Mouse (Mus musculus): ENCODE measurements at regions not wholly inside any gene's neighbourhood (a gene's known extent, or its start where the extent isn't known, plus 50 kb on each side); places are given as distances from the start of the nearest gene placed in this dataset.
"Not testable (repeated sequence)": the region's sequence is repeated elsewhere in the genome, so short reads cannot be mapped to it uniquely, and the experiment has no call there.

DNA sequence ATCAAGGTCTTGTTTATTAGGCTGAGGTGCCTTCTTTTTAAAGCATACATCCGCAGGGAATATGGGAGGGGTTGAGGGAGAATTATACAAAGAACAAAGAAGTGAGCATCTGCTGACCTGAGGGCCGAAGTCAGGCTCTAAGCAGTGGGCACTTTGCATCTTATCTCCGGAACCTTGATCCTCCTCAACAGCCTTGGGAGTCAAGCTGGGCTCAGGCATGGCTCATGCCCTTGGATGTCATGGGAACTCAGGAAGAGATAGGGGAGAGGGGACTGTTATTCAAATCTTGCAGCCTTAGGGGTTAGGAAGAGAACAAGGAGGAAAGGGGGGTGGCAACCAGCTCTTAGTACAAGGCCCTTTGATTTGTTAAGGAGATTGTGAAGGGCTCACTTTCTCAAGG lies 248.5 kb downstream of the Gm19965 start:
- not testable (repeated sequence) for DNase-seq

DNA sequence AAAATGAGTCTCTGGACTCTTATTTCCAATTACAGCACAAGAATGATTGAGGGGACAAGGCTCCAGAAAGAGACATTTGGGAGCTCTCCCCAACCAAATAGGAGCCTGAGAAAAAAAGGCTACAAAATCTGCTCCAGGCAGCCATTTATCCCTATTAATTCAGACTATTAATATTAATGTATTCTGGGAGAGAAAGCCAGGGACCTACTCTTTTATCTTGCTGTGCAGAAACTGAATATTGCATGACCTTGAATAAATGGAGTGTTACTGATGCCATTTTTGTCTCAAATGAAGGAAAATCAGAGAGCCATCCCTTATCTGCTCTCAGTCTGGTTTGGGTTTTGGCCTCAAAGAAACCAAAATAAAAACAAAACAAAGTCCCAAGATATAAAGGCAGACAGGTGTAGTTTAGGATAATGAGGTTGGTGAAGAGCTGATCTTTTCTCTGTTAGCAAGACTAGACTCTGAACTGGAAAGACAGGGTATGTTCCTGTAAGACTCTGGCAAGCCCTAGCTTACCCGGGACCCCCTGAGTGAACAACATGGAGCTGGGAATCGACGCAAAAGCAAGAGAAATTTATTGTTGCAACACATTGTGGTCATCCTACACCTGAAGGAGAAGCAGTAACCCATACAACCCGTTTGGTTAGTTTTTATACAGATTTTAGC lies 264.5 kb downstream of the Gm19965 start:
- DNase-seq: no peak

DNA sequence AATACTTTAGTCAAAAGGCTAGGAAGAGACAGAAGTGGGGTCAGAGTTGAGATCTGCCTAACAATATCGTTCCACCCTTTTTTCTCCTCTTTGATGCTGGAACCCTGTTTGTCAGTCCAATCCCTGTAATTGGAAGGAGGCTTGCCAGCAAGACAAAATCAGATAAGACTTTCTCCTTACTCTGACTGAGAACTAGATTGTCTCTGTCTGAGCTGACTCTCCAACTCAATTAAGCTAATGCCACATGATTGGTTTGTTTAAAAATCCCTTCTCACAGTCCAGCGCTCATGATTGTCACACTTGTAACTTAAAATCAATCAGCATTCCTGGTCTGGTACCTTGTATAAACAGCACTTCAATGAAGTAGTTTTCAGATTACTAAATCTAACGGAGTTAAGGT lies 284.4 kb downstream of the Gm19965 start:
- peak; percentile 69 for DNase-seq

DNA sequence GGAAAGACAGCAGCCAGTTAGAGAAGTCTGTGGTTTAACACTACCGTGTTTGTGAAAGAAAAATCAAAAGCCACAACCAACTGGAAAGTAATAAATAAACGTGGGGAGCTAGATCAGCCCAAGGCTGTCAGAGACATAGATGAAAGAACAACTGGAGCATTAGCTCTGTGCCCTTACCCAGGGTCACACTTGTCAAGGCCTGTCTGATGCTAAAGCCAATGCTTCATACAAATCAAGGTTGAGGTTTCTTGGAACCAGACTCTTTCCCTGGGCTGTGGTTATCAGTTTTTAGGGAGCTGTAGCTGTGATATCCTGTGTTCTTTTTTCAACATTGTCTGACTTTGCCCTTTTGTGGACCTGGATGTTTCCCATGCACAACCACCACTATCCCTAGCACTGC lies 308.7 kb downstream of the Gm19965 start:
- DNase-seq: no peak

DNA sequence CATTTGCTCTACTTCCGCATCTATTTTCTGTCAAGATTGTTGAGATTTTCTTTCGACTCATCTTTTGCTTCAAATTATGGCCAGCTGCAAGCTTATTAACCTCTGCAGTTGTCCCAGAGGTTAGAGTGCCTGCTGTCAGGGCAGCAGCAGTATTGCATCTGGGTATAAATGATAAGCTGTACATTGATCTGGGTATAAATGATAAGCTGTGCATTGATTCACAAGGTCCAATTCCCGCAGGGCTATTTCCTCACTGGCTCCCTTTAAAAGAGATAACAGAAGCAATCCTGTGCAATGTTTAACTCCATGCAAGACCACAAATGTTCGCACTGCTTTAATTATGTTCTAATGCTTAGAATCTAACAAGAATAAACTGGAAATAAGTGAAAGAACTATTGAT lies 311.1 kb downstream of the Gm19965 start:
- no peak for DNase-seq

DNA sequence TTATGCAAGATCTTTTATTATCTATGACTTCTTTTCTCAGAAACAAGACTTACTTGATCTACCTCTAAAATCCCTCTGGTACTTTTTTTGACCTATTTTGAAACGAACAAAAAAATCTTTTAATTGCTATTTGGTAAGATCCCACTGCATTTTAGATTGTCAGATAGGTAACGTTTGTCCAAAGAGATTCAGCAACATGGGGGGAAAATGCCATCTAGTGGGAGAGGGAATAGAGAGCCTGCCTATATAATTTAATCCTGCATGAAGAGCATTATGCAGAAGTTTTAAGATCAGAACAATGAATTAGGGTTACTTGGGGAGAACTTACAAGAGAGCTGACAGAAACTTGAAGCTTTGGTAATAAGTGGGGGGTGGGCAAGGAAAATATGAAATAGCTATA lies 320.2 kb downstream of the Gm19965 start:
- DNase-seq: peak; percentile 6

Data from retina, postnatal 1 day (tissue).